Mouse (Mus musculus): ENCODE measurements around the gene Snai1.

Gene Snai1

DNA sequence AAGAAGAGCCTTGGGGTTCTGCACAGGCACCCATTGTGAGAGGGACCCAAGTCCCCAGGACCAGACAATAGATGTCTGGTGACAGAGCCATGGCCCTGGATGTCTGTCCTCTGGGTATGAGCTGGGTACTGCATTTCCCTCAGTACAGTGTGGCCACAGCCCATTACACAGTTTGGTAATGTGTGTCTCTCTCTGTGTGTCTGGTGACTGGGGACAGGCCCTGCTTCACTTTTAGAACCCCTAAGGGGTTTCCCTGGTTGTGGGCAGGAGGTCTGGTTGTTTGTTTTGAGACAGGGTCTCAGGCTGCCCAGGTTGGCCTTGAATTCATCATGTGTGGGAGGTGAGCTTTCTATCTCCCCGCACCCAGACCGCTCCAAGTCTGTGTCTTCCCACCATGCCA, 47.3 kb downstream of the Snai1 start:
- no peak for DNase-seq (ENCODE audit: low spot score)

DNA sequence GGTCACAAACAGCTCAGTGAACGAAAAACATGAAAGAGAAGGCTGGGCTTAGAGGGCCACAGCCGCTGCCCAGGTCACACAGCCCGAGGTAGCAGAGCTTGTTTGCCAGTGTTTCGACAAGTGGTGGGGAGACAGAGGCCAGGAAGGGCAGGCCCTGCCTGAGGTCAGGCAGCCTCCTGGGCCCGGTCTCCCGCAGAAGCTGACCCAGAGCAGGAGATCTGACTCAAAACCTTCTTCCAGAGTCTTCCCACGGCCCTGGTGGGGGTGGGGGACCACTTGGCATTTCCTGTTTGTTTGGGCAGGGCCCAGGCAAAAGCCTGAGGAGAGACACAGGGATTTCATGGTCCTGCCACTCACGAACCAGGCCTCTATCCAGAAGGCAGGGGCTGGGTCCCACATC, 48.0 kb downstream of the Snai1 start:
- DNase-seq (ENCODE audit: low spot score), result peak; percentile 49

DNA sequence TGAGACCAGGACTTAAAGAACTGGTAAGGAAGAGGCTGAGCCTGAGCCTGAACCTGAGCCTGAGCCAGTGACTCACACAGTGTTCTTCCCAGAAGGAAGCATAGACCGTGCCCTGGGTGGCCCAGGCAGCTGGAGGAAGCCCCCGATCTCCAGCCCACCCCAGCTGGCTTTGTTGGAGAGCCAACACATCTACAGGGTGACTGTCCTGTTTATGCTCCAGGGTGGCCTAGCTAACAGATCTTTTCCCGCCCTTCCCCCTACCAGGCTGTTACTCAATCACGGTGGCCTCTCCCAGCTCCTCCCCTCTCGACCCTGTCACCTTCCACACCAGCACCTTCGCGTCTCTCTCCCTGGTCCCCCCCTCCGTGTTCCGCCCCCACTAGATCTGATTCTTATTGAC, 49.0 kb downstream of the Snai1 start:
- peak; percentile 57 for DNase-seq (ENCODE audit: low spot score)

DNA sequence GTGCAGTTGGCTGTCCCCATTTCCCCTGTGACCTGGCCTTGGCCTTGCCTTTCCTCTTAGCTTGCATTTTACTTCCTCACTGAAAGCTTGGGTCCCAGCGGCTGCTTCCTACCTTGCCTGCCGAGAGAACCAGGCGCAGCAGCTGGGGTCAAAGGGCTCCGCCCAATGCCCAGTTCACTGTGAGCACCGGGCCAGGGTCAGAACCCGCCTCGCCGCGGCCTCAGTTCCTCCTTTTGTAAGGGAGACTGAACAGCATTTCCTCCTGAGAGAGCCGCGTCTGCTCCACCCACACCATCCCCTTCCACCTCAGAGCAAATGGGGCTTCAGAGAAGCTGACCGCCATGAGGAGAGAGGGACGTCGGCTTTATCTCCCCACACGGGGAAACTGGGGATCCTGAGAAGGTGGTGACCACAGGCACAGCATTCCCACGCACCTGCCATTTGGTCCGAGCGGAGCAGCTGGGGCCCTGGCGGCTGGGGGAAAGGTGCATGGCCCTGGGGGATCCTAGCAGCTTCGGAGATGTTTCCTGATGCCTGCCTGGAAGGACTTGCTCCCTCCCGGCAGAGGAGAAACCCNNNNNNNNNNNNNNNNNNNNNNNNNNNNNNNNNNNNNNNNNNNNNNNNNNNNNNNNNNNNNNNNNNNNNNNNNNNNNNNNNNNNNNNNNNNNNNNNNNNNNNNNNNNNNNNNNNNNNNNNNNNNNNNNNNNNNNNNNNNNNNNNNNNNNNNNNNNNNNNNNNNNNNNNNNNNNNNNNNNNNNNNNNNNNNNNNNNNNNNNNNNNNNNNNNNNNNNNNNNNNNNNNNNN, 51.0 kb downstream of the Snai1 start:
- peak; percentile 44 for DNase-seq (ENCODE audit: low spot score)

Data from embryo, embryonic 10.5 days (tissue).